Comparison of ENCODE assay signal across 8 mouse cellular contexts in the genomic region with DNA sequence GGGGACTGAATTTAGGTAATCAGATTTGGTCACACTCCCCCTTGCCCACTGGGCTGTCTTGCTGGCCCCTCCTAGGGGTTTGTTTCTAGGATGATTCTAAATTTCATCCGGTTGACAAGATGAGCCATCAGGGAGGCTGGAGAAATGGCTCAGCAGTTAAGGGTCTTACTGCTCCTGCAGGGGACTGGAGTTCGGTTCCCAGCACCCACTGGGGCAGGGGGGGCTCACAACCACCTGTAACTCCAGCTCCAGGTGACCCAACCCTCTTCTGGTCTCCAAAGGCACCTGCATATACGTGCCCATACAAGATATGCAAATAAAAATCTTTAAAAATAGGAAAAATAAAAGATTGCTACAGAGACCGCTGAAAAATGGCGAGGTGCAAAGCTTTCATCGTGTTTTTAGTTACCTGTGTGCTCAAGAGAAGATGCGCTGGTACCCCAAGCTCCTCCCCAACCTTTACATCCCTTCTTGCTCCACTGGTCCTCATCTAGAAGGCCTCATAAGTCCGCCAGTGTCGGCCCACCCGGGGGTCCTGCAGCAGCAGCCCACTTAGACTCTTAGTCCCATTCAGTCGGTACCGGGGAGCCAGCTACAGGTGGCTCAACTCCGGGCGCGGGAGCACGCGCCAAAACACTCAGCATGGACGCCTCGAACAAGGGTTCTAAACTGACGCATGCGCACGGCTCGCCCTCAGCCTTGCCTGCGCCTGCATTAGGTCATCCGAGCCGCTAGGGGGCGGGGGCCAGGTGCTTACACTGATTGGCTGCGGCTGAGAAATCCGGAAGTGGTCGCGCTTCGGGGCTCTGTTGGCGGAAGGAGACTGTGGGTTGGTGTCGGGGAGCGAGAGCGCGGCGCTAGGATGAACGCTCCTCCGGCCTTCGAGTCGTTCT. TPM values are rescaled to one million over a fixed set of nuclear protein-coding genes. Genes with fewer than 3 reads are reported as not detected.
DNase-seq lines count a peak whose midpoint lies in the region; ATAC-seq lines count a peak whose summit lies in the region.

A gene (plus strand): TSS at position 741 of the 893 bp plus-strand sequence.

- H3K4me3 ChIP-seq in hindbrain, embryonic 11.5 days (ENCODE audit: low read depth, low read length), result peak within 1 kb of the TSS; percentile 90

- DNase-seq in MN1 (ENCODE audit: low spot score), result peak; percentile 99
- DNase-seq in cerebellum, adult 9-10 months, result peak; percentile 98
- peak; percentile 89 to 99 for DNase-seq in frontal cortex, adult 2 months (ENCODE audit: extremely low spot score in 1 of 2, low spot score in 1 of 2)
- peak; percentile 99 for DNase-seq in hindbrain, embryonic 11.5 days (ENCODE audit: low spot score)
- DNase-seq in layer of hippocampus, postnatal 10 days (ENCODE audit: low spot score in 2 of 2), result peak; percentile 98 to 99
- peak; percentile 97 for DNase-seq in lung, postnatal 10 days
- DNase-seq in ovary, postnatal 36 days (ENCODE audit: low spot score), result peak; percentile 95
- peak; percentile 97 for DNase-seq in thymus, postnatal 25 days

- peak within 1 kb of the TSS; percentile 78 for H3K4me2 ChIP-seq in hindbrain, embryonic 11.5 days (replicated peaks; ENCODE audit: low read depth, low read length)

- H3K9ac ChIP-seq in hindbrain, embryonic 11.5 days (ENCODE audit: low read depth, low read length), result peak within 1 kb of the TSS; percentile 80

- no peaks in the 10 kb centered on the region for H3K27me3 ChIP-seq in hindbrain, embryonic 11.5 days (ENCODE audit: control insufficient read depth, insufficient read depth, low read length)

- H3K27ac ChIP-seq in hindbrain, embryonic 11.5 days (ENCODE audit: low read depth, low read length), result 0 out of 2 replicates have a peak within 1 kb of the TSS, but pooled peaks have one; percentile 20

- H3K9me3 ChIP-seq in hindbrain, embryonic 11.5 days (ENCODE audit: control insufficient read depth, low read length), result no peaks in the 10 kb centered on the region

- WGBS in hindbrain, embryonic 11.5 days, result 3% methylated on average over 42 of the region's 42 CpGs

- peak; percentile 94 for ATAC-seq in hindbrain, embryonic 11.5 days (ENCODE audit: low FRiP score)

- peaks cover 4% of the 10 kb centered on the region; the same call in 1 of the 2 replicates for H3K36me3 ChIP-seq in hindbrain, embryonic 11.5 days (ENCODE audit: control insufficient read depth, insufficient read depth, low read length)

- H3K4me1 ChIP-seq in hindbrain, embryonic 11.5 days (replicated peaks; ENCODE audit: control insufficient read depth, insufficient read depth, low read length), result peaks cover 5% of the 10 kb centered on the region

RNA-seq across cellular contexts. Expression of the gene that starts here (rescaled TPM):
- polyA plus RNA-seq in frontal cortex, adult 2 months (2012; rRNA removed), result 121 TPM in 2 replicates
- polyA plus RNA-seq in hindbrain, embryonic 11.5 days (2014; fragmentation: Nextera tagmentation; extraction: Ambion mirVana), result 238 and 247 TPM in 2 replicates
- total RNA-seq in layer of hippocampus, postnatal 10 days (2021), result 10 to 100 TPM; 63.5 to 92.7 TPM

Comparison
In these comparisons a context has a peak if more than half of its experiments do, and no peak if none do; other contexts are left out.
1. Peak in every context shown above with its lines: DNase-seq, ATAC-seq, H3K4me3 ChIP-seq and H3K27ac ChIP-seq.